Mouse (Mus musculus) ES-Bruce4 (cell line): Measurements from ENCODE around the gene Med24. TPM values are rescaled to one million over a fixed set of nuclear protein-coding genes. Genes with fewer than 3 reads are reported as not detected.
A peak's percentile ranks its signal among the peaks of the same experiment; 100 is the strongest.

Experiments used
- H3K27ac ChIP-seq: 2 replicates; pipeline ENCODE4 v1.5.1; 2012; ENCODE audit warnings: low read length, inconsistent platforms; ENCODE audit not compliant: insufficient read depth
- H3K27me3 ChIP-seq: 2 replicates; pipeline ENCODE4 v1.6.1; 2012; ENCODE audit warnings: mild to moderate bottlenecking, low read length, inconsistent platforms; ENCODE audit not compliant: control insufficient read depth, poor library complexity, insufficient read depth, severe bottlenecking
- H3K36me3 ChIP-seq: 2 replicates; pipeline ENCODE4 v1.6.1; 2012; ENCODE audit warnings: inconsistent platforms, mild to moderate bottlenecking, low read length, moderate library complexity; ENCODE audit not compliant: control insufficient read depth, poor library complexity, insufficient read depth, severe bottlenecking
- H3K4me1 ChIP-seq: one replicate; pipeline ENCODE4 v1.8.1; 2011; ENCODE audit warnings: low read length; ENCODE audit not compliant: control insufficient read depth, insufficient read depth
- H3K4me3 ChIP-seq: 2 replicates; pipeline ENCODE4 v1.5.1; 2011; ENCODE audit warnings: low read depth, mild to moderate bottlenecking, low read length
- H3K9ac ChIP-seq: 2 replicates; pipeline ENCODE4 v1.6.1; 2012; ENCODE audit warnings: low read depth, mild to moderate bottlenecking, inconsistent platforms; ENCODE audit not compliant: poor library complexity, severe bottlenecking
- H3K9me3 ChIP-seq: replicated peaks from 2 replicates; pipeline ENCODE4 v1.6.1; 2012; ENCODE audit warnings: mild to moderate bottlenecking, low read length, inconsistent platforms; ENCODE audit not compliant: control insufficient read depth, poor library complexity, insufficient read depth, severe bottlenecking
- CTCF ChIP-seq: IDR thresholded peaks from one replicate; pipeline ENCODE4 v1.8.1; 2011; ENCODE audit warnings: low read depth, low read length
- EP300 ChIP-seq: IDR thresholded peaks from 2 replicates; pipeline ENCODE4 v1.6.1; 2011; ENCODE audit warnings: low read depth, low read length; ENCODE audit not compliant: insufficient read depth
- POLR2A ChIP-seq: IDR thresholded peaks from one replicate; pipeline ENCODE4 v1.8.1; 2011; ENCODE audit warnings: low read length; ENCODE audit not compliant: insufficient read depth
- polyA plus RNA-seq: library from polyadenylated mRNA; stranded (reverse); fragments of >200 nt; gene quantifications from 2 replicates; pipeline ENCODE4 v1.2.4, GENCODE M21; 2011; ENCODE audit warnings: low read depth; ENCODE audit not compliant: missing spikeins, insufficient read depth, insufficient read length

Med24 gene
- polyA plus RNA-seq, 1 experiment = 83.5 TPM

DNA sequence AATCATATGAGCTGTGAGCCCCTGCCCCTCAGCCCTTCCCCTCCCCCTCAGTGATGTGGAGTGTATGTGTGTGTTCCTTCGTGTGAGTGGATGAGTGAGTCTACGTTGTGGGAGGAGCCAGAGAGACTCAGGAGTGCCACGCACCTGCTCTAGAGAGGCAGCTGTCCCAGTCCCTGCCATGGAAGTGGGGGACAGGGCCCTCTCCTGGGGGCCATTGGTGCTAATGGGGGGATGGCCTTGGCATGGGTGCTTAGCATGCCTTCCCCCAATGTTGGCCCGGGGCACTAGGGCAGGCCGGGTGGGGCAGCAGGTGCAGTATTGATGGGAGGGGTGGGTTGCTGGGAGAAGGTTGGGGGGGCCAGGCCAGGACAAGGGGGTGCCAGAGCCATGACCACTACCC, 37.6 kb upstream of the Med24 start:
- no peaks in the 10 kb centered on the region for H3K27me3 ChIP-seq
- no peak overlapping the region for H3K4me3 ChIP-seq
- TF ChIP-seq EP300 (no peak), CTCF (no peak), POLR2A (no peak)
- no peak overlapping the region for H3K27ac ChIP-seq
- no peak overlapping the region for H3K9ac ChIP-seq
- H3K36me3 ChIP-seq = peaks cover 6% of the 10 kb centered on the region; the same call in 1 of the 2 replicates
- no peaks in the 10 kb centered on the region for H3K9me3 ChIP-seq
- H3K4me1 ChIP-seq = peaks cover 2% of the 10 kb centered on the region

DNA sequence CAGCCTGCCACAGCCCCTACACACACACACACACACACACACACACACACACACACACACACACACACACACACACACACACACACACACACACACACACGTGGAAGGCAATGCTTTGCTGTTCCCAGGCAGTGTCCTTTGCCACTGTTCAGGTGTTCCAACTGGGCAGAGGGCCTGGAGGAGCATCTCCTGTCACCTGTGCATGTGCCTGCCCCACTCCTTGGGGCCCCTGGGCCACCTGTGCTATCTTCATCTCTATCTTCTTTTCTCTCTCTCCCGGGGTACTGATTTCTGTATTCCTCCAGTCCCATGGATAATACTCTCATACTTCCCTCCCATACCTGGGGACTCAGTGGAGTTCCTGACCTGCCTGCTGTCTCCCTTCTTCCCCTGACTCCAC, 37.1 kb upstream of the Med24 start:
- TF ChIP-seq POLR2A (no peak), EP300 (no peak), CTCF (no peak)
- Histone ChIP-seq H3K9ac (no peak overlapping the region), H3K36me3 (peaks cover 6% of the 10 kb centered on the region; the same call in 1 of the 2 replicates), H3K4me3 (no peak overlapping the region), H3K27me3 (no peaks in the 10 kb centered on the region), H3K27ac (no peak overlapping the region), H3K4me1 (peaks cover 2% of the 10 kb centered on the region), H3K9me3 (no peaks in the 10 kb centered on the region)

DNA sequence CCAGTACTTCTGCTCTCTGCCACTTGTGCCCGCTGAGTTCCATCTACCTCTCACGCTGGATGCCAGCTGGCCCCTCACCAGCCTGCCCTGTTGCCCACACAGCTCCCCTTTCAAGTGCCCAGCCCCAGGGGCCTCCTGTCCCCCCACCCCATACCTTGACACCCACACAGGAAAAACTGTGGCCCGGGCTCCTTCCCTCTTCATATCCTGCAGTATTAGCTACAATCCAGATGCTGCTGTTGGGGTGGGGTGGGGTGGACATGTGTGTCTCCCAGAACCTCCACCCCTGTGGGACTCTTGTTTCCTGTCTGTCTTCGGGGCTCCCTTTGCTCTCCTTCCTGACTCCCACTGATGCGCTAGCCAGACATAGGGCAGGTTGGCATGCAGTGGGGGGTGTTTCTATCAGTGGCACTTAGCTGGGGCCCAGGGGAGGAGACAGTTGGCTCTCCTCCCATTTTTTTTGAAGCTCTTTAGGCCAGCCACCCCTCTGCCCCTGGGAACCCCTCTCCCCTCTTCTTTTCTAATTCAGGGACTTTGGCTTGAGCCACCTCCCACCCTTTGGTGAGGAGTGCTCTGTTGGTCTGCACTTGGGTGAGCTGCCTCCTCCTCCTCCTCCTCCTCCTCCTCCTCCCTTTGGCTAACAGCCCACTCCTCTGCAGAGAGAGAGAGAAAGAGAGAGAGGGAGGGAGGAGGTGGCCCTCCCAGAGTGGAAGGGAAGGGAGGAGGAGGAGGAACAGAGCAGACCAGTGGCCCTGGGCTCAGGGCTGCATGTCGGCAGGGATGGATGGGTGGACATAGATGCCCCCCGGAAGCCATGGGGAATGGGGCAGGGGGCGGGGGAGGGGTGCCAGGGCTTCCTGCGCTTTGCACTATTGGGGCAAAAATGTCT, 36.4 kb upstream of the Med24 start:
- H3K9me3 ChIP-seq = no peaks in the 10 kb centered on the region
- peaks cover 6% of the 10 kb centered on the region; the same call in 1 of the 2 replicates for H3K36me3 ChIP-seq
- H3K4me1 ChIP-seq = peaks cover 2% of the 10 kb centered on the region
- no peak overlapping the region for H3K9ac ChIP-seq
- H3K27me3 ChIP-seq = no peaks in the 10 kb centered on the region
- H3K27ac ChIP-seq = no peak overlapping the region
- H3K4me3 ChIP-seq = no peak overlapping the region
- no peak for TF ChIP-seq EP300
- TF ChIP-seq CTCF = no peak
- TF ChIP-seq POLR2A = no peak

DNA sequence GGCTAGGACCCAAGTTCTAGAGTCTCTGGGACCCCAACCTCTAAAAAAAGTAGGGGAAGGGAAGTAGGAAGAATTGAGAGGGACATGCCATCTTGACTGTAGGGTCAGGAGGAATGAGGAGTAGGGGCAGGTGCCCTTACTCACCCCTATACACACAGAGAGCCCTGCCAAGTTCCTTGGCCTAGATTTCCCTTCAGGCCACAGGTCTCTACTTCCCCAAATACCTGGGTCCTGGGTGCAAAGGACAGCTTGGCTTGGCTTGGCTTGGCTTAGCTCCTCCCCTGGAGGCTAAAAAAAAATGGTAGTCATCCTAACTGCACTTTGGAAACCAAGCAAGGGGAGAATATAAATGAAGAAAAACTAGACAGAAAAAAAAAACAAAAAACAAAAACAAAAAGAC, 35.5 kb upstream of the Med24 start:
- Histone ChIP-seq H3K27ac (no peak overlapping the region), H3K4me3 (no peak overlapping the region), H3K27me3 (no peaks in the 10 kb centered on the region), H3K36me3 (peaks cover 4% of the 10 kb centered on the region; the same call in 1 of the 2 replicates), H3K9ac (peak overlapping the region; percentile 29), H3K4me1 (peaks cover 2% of the 10 kb centered on the region), H3K9me3 (no peaks in the 10 kb centered on the region)
- TF ChIP-seq CTCF (no peak), POLR2A (no peak), EP300 (no peak)

DNA sequence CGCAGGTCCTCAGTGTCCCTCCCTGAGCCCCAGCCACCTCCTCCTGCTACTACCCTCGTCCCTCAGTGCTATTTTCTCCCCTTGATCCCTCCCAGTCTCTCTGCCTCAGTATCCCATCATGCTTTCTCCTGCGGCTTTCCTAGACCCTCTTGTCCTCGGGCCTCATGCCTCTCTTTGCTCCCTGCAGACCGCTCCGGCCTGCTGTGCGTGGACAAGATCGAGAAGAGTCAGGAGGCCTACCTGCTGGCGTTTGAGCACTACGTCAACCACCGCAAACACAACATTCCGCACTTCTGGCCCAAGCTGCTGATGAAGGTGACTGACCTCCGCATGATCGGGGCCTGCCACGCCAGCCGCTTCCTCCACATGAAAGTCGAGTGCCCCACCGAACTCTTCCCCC, 34.9 kb upstream of the Med24 start:
- peak overlapping the region; percentile 31 for H3K4me3 ChIP-seq
- TF ChIP-seq EP300 (no peak), POLR2A (no peak), CTCF (no peak)
- peak overlapping the region; percentile 22; the same call in 1 of the 2 replicates for H3K27ac ChIP-seq
- H3K9me3 ChIP-seq = no peaks in the 10 kb centered on the region
- H3K27me3 ChIP-seq = no peaks in the 10 kb centered on the region
- H3K9ac ChIP-seq = peak overlapping the region; percentile 29
- H3K4me1 ChIP-seq = peaks cover 2% of the 10 kb centered on the region
- H3K36me3 ChIP-seq = 0 out of 2 replicates have a peak, but pooled peaks cover 4% of the 10 kb centered on the region

DNA sequence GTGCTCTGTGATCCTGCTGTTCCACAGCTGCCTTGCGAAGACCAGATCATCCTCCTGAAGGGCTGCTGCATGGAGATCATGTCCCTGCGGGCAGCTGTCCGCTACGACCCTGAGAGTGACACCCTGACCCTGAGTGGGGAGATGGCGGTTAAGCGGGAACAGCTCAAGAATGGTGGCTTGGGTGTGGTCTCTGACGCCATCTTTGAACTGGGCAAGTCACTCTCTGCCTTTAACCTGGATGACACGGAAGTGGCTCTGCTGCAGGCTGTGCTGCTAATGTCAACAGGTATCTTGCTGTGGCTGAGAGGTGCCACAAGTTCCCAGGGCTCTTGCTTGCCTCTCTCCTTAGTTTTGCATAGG, 34.2 kb upstream of the Med24 start:
- Histone ChIP-seq H3K27ac (peak overlapping the region; percentile 22; the same call in 1 of the 2 replicates), H3K4me1 (peaks cover 1% of the 10 kb centered on the region), H3K36me3 (no peaks in the 10 kb centered on the region), H3K9ac (no peak overlapping the region), H3K4me3 (peak overlapping the region; percentile 31), H3K9me3 (no peaks in the 10 kb centered on the region), H3K27me3 (no peaks in the 10 kb centered on the region)
- no peak for TF ChIP-seq CTCF
- TF ChIP-seq EP300 = 0 out of 2 replicates have a peak, but pooled peaks have one; percentile 62
- TF ChIP-seq POLR2A = no peak
